ENCODE assay signal across 8 mouse cellular contexts in genomic region chr3:79568629-79569350, GRCm38 (mm10). TPM values are rescaled to one million over a fixed set of nuclear protein-coding genes. Genes with fewer than 3 reads are reported as not detected.
A peak's percentile ranks its signal among the peaks of the same experiment; 100 is the strongest.
DNase-seq lines count a peak whose midpoint lies in the region; ATAC-seq and TF ChIP-seq lines count a peak whose summit lies in the region.

No protein-coding gene starts in this region.

- H3K27ac ChIP-seq in forebrain, embryonic 13.5 days = no peak overlapping the region; the same call in 1 of the 2 replicates
- peak overlapping the region; percentile 93 for H3K27ac ChIP-seq in liver, embryonic 14.5 days

- no peak for TF ChIP-seq EP300 in liver, embryonic 14.5 days (IDR thresholded peaks at IDR 0.05; ENCODE audit: low read depth)

- H3K27me3 ChIP-seq in forebrain, embryonic 13.5 days = no peaks in the 10 kb centered on the region
- H3K27me3 ChIP-seq in liver, embryonic 14.5 days (ENCODE audit: control insufficient read depth, insufficient read depth, low read length) = no peaks in the 10 kb centered on the region

- 80% methylated on average over 16 of the region's 16 CpGs for WGBS in forebrain, embryonic 13.5 days
- WGBS in liver, embryonic 14.5 days (ENCODE audit: insufficient replicate concordance) = 88% methylated on average over 16 of the region's 16 CpGs

- peak; percentile 65 for DNase-seq in heart, adult 11 months
- no peak for DNase-seq in heart, postnatal 4 days
- DNase-seq in B cell, adult 2 months = peak; percentile 60 to 73
- no peak for DNase-seq in liver, embryonic 14.5 days (ENCODE audit: low read depth in 3 of 3, low spot score in 3 of 3)
- no peak for DNase-seq in gastrocnemius, adult 18-20 months (ENCODE audit: low spot score)
- DNase-seq in testis, postnatal 10 days (ENCODE audit: low spot score) = no peak

- peak overlapping the region; percentile 84 for H3K4me3 ChIP-seq in forebrain, embryonic 13.5 days
- peak overlapping the region in 1 of 2 experiments; percentile 83; a peak in 2 of 4 replicates for H3K4me3 ChIP-seq in liver, embryonic 14.5 days (ENCODE audit: insufficient read depth in 1 of 2, low read depth in 2 of 2, low read length in 2 of 2)

- no peaks in the 10 kb centered on the region for H3K36me3 ChIP-seq in forebrain, embryonic 13.5 days (ENCODE audit: poor library complexity, severe bottlenecking)
- H3K36me3 ChIP-seq in liver, embryonic 14.5 days (replicated peaks; ENCODE audit: control insufficient read depth, insufficient read depth, low read depth) = no peaks in the 10 kb centered on the region

- no peak for ATAC-seq in forebrain, embryonic 13.5 days
- ATAC-seq in liver, embryonic 14.5 days (ENCODE audit: insufficient read depth) = no peak
- no peak for ATAC-seq in inflammation-experienced regulatory T-cells, adult 6 months

- H3K4me1 ChIP-seq in forebrain, embryonic 13.5 days = peaks cover 21% of the 10 kb centered on the region
- peaks cover 23 to 36% of the 10 kb centered on the region in 2 experiments for H3K4me1 ChIP-seq in liver, embryonic 14.5 days (replicated peaks; ENCODE audit: control insufficient read depth in 2 of 2, insufficient read depth in 2 of 2, low read length in 1 of 2)

- peak overlapping the region; percentile 93 for H3K4me2 ChIP-seq in forebrain, embryonic 13.5 days
- H3K4me2 ChIP-seq in liver, embryonic 14.5 days (ENCODE audit: low read depth) = peak overlapping the region; percentile 91

- no peak overlapping the region for H3K9ac ChIP-seq in forebrain, embryonic 13.5 days
- H3K9ac ChIP-seq in liver, embryonic 14.5 days (replicated peaks) = peak overlapping the region; percentile 68

- H3K9me3 ChIP-seq in forebrain, embryonic 13.5 days (replicated peaks) = no peaks in the 10 kb centered on the region
- no peaks in the 10 kb centered on the region for H3K9me3 ChIP-seq in liver, embryonic 14.5 days (ENCODE audit: control insufficient read depth, low read length)

- TF ChIP-seq CTCF in liver, embryonic 14.5 days (IDR thresholded peaks at IDR 0.05; ENCODE audit: low read depth) = peak; percentile 58

RNA-seq across cellular contexts. Expression of gene Fnip2, which starts 1.2 kb away (rescaled TPM):
- 10 to 100 TPM; 17.8 to 19.4 TPM for total RNA-seq in heart, postnatal 4 days (2021)
- polyA plus RNA-seq in forebrain, embryonic 13.5 days (2015; fragmentation: Nextera tagmentation; extraction: Ambion mirVana) = 3.4 and 4.4 TPM in 2 replicates
- 5.2 and 5.9 TPM in 2 replicates for polyA plus RNA-seq in liver, embryonic 14.5 days (2012; rRNA removed)
- polyA plus RNA-seq in liver, embryonic 14.5 days (2014; fragmentation: Nextera tagmentation; extraction: Ambion mirVana) = 3.5 TPM in 2 replicates
- polyA plus RNA-seq in inflammation-experienced regulatory T-cells, adult 6 months (2017; shearing (Covaris generic)) = under 1 TPM; 0.13 to 0.40 (median 0.29) TPM
- total RNA-seq in gastrocnemius, adult 18-20 months (2021) = 1 to 10 TPM; 3.4 to 4.6 TPM

RNA-seq across cellular contexts. Expression of gene Ppid, which starts 22.4 kb away (rescaled TPM):
- total RNA-seq in heart, postnatal 4 days (2021) = 10 to 100 TPM; 40.1 to 48.0 TPM
- 168 and 175 TPM in 2 replicates for polyA plus RNA-seq in forebrain, embryonic 13.5 days (2015; fragmentation: Nextera tagmentation; extraction: Ambion mirVana)
- 27.5 and 59.5 TPM in 2 replicates for polyA plus RNA-seq in liver, embryonic 14.5 days (2012; rRNA removed)
- 97.9 and 109 TPM in 2 replicates for polyA plus RNA-seq in liver, embryonic 14.5 days (2014; fragmentation: Nextera tagmentation; extraction: Ambion mirVana)
- polyA plus RNA-seq in inflammation-experienced regulatory T-cells, adult 6 months (2017; shearing (Covaris generic)) = 100 to 1,000 TPM; 118 to 138 (median 118) TPM
- 10 to 100 TPM; 41.0 to 46.1 TPM for total RNA-seq in gastrocnemius, adult 18-20 months (2021)

Comparison
In these comparisons a context has a peak if more than half of its experiments do, and no peak if none do; other contexts are left out.
1. DNase-seq: peak in heart, adult 11 months (single experiment) and B cell, adult 2 months (2 of 2); none in heart, postnatal 4 days (single experiment), liver, embryonic 14.5 days (0 of 3), gastrocnemius, adult 18-20 months (single experiment) and testis, postnatal 10 days (single experiment).